Mouse (Mus musculus) gastrocnemius, postnatal 10 days (tissue): ENCODE data around the gene Grip1. TPM values are rescaled to one million over a fixed set of nuclear protein-coding genes. Genes with fewer than 3 reads are reported as not detected.
A peak's percentile ranks its signal among the peaks of the same experiment; 100 is the strongest.

Source experiments
- DNase-seq: peaks from one replicate; pipeline ENCODE4 v3.0.0; 2021; ENCODE audit warnings: mixed read lengths
- total RNA-seq, 2 experiments: library from RNA; stranded (reverse); gene quantifications; 2 replicates each; pipeline ENCODE4 v1.2.3; 2021

The Grip1 gene
- total RNA-seq, 2 experiments from 2014 or later, result 0.61 to 0.88 TPM

- DNase-seq, result no peak
These were observed 216.8 kb downstream of the Grip1 start for GRCm38 (mm10) chr10:119670456-119670855.

- no peak for DNase-seq
These were observed 230.8 kb downstream of the Grip1 start for GRCm38 (mm10) chr10:119684377-119684826.

- no peak for DNase-seq
These were observed 237.9 kb downstream of the Grip1 start for GRCm38 (mm10) chr10:119691358-119692083.

DNA sequence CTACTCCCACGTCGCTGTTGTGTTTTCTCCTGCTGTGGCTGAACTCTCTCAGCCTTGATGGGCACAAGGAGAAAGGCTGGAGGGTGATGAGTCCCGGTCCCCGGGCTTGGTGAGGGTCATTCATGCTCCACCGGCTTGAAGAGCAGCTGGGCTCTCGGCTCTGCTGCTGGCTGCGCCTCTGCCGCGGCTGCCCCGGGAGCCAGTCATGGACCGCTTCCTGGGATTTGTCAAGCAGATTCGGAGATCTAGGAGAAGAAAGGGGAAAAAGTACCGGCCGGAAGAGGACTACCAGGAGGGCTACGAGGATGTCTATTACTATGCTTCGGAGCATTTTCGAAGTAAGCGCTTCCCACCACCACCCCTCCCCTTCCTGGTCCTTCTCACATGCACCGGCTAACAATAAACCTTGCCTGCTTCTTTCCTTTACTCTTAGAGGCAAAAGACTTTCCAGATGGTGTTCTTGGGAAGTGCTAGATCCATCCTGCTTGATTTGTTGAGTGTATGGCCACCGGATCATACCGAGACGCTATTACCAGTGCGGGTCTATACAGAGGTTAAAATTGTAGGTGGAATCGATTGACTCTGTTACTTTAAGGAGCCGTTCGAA lies 238.8 kb downstream of the Grip1 start:
- DNase-seq, result peak; percentile 6

DNA sequence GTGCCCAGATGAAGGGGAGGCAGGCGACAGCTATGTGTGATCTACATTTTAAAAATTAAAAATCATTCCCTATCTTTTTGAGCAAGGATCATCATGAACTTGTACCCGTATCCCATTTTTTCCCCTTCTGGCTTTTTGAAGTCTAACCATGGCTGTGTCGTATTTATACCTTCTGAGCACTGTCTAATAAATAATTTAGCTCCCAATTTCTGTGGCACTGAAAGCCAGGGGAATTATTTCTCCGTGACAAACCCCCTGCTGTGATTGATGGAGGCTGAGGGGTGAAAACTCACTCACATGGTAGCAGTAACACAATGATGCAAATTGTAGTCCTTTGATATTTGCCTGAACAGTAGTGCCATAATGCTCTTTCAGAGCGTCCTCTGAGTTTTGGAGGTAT lies 239.8 kb downstream of the Grip1 start:
- DNase-seq, result no peak

GRCm38 (mm10) chr10:119697257-119697798 lies 243.7 kb downstream of the Grip1 start:
- no peak for DNase-seq

DNA sequence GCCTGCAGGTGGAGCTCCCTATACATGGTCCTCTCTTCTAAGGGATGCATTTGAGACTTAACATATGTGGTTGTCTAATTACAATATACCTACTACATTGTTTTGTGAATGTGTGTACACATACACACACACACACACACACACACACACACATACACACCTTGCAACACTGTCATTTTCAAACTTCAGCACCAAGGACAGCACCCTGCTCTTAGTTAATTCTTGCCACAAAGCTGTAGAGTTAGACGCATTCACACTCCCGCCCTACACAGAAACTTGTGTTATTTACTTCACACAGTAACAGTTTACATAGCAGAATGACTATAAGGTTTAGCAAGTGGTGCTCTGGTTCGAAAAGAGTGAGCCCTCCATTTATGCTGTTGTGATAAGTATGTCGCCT lies 251.7 kb downstream of the Grip1 start:
- DNase-seq, result peak; percentile 24

DNA sequence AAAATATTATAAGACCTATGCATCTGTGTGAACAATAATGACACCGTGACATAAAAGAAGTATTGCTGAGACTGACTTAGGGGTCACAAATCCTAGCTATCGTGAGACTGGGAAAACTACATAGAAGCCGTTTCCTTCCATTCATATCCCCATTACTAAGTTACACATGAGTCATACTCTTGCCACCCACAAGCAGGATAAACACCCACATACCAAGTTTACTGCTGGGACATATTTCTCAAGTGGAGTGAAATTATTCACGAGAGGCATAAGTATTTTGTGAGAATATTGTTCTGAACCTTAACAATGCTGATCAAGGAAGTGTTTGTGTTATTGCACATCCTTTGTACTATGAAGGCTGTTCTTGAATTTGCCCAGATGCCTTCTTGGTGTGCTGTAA lies 252.7 kb downstream of the Grip1 start:
- no peak for DNase-seq

DNA sequence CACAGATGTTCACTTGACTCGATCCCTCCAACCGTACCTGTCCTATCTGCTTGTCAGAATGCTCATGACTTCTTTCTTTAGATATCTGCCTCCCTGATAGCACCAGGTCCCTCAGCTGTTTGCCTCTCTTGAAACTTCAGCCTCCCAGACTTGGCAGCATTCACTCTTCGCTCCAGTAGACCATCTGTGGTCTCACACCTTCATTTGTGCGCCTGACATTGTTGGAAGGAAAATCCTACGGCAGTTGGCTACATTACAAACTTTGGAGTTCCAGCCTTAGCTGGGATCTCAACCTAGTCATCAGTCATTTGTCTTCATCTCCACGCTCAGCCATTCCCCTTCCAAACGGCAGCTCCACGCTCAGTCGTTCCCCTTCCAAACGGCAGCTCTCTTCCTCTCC lies 253.4 kb downstream of the Grip1 start:
- no peak for DNase-seq

DNA sequence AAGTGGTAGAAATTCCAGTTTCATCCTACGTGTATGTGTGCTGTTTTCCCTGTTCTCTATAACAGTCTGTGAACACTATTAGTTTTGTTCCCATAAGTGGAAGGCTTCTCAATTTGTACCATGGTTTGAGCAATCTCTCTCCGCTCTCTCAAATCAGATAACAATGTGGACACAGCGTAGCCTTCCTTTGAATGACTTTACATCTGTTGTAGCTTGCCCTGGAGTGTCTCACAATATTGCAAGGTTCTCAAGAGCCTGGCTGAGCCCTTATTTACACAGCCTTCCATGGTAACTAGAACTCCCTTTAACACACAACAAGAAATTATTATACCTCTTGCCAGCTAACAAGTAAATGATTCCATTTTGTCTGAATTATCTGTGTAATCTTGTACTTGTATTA lies 268.3 kb downstream of the Grip1 start:
- no peak for DNase-seq

DNA sequence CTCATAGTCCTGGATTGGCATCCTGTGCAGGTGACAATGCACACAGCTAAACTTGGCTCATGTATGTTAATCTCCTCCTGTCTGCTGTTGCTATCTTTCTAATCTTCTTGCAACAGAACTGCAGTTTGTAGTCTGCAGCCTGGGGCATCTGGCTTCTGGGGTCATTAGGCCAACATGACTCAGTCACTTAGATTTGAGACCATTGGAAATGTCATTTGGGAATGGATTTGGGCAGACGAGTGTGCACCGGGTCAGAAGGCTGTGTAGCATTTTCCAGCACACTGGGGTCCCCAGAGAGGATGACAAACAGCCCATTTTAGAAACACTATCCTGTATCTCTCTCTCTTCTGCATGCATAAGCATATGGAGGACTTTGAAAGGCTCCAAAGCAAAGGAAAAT lies 268.8 kb downstream of the Grip1 start:
- DNase-seq, result no peak

DNA sequence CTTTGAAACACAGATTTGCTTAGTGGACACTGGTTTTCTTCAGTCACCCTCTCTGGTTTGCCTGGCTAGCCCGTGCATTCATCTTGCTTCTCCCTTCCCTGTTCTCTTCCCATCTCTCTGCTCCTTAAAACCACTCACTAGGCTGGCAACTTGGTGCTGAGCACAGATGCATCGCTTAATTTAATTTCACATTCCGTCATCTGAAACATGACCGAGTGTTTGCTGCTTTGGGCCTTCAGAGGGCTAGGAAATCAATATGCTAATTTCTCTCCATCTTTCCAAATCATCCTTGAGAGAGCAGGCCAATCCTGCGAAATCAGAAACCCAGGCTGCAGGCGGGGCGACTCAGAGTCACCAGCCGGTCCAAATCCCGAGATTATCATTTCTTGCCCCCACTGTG lies 270.0 kb downstream of the Grip1 start:
- DNase-seq, result no peak

- no peak for DNase-seq
These were observed 271.7 kb downstream of the Grip1 start for GRCm38 (mm10) chr10:119725363-119725762.

DNA sequence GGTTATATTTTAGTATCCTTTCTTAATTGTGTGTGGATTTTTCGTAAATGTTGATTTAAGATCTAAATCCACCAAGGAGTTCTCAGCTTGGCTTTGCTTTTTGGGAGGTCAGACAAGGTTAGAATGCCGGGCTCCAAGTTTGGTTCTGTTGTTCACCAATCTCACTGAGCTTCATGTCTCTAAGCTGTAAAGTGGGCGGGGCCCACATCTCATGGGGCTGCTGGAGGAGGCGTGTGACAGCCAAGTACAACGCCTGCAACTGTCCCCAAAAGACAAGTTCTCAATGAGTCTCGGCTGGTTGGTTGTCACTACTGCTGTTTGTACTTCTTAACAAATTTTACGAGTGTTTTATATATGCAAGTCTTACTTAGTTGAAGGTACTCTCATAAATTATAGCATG lies 272.3 kb downstream of the Grip1 start:
- no peak for DNase-seq

DNA sequence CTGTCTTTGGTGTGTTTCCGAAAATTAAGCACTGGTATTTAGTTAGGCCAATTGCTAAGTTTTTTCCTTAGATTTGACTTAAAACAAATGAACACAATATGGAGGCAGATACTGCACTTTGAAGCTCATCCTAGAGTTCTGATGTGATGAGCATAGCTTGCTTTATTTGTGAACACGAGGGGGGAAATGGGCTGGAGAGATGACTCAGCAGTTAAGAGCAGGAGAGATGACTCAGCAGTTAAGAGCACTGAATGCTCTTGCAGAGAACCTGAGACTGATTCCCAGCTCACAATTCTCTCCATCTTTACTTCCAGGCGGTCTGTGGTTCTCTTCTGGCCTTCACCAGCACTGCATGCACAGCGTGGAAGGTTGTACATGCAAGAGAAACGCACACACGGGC lies 273.3 kb downstream of the Grip1 start:
- DNase-seq, result no peak

GRCm38 (mm10) chr10:119730206-119730605 lies 276.6 kb downstream of the Grip1 start:
- no peak for DNase-seq

DNA sequence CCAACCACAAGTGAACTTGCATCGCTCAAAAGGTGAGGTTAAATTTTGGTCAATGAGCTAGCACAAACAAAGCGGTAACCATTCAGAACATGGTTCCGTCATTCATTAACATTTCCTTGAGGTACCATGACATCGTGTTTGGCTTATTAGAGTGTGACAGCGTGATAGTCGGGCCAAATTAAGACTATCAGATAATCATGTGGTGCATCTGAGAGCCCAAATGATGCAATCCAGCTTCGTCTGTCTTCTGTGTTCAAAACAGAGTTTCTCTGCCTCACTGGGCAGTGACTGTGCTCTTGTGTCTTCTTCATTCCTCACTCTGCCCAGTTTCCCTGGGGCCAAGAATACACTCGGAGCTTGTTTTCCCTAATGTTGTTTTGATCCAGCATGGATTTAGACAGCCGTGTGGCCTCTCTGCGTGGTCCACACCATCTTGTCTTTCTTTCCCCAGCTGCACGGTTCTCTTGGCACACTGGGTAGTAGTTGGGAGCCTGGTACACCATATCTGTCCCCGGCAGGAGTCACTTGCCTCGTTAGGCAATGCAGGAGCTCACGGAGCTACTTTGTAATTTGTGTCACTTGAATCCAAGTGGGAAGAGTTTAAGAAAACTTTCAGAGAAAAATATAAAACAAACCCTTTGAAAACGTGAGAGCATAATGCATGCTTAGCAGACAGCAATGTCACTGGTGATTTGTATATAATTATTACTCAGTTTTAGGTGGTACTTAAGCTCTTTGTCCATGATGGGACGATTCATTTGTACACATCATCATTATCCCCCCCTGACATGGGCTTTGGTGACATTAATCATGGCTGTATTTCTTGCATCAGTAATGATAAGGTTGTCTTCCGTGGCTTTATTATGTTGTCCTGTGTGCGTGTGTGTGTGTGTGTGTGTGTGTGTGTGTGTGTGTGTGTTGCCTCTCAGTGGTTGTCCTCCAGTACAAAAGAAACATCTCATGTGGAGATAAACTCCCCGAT lies 281.7 kb downstream of the Grip1 start:
- no peak for DNase-seq

- no peak for DNase-seq
These were observed 285.8 kb downstream of the Grip1 start for GRCm38 (mm10) chr10:119739466-119739865.

DNA sequence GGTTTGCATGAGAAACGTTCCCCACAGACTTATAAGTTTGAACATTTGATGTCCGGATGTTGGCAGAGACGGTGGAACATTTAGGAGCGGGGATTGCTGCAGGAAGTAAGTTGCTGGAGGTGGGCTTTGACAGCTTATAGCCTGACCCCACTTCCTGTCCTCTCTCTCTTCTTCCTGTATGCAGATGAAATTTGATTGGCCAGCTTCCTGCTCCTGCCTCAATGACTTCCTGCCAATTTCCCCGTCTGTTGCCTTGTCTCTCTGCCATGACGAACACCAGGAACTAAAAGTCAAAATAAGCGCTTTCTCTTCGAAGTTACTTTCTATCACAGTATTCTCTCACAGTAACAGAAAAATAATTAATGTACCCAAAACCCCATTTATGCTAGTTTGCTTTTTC lies 289.1 kb downstream of the Grip1 start:
- no peak for DNase-seq

DNA sequence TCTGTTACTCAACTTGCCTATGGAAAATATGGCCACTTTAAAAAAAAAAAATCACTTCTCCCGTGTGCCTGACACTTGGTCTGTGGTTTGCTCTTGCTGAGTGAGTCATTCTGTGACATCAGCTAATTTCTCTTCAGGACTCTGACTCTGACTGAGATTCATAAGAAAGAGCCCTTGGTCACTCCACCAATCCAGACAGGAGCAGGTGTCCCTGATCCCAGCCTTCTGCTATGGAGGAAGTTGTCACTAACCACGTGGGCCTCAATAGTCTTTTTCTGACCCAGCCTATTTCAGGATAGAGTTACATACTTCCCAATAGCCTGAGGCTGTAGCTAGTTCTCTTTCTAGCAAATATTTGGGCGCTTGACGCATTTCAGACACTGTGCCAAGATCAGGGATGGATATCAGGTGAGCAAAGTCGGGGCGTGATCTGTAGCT lies 298.8 kb downstream of the Grip1 start:
- no peak for DNase-seq

- DNase-seq, result no peak
These were observed 302.6 kb downstream of the Grip1 start for GRCm38 (mm10) chr10:119756271-119756670.

GRCm38 (mm10) chr10:119757219-119757618 lies 303.6 kb downstream of the Grip1 start:
- DNase-seq, result no peak
